Mouse (Mus musculus) erythroblast, embryonic 14.5 days (primary cell): ENCODE results near the gene Mapk9.

Experiments
- GATA1 ChIP-seq: IDR thresholded peaks from 2 replicates; pipeline ENCODE4 v1.6.1; 2012; ENCODE audit warnings: low read length, inconsistent platforms, mixed read lengths
- TAL1 ChIP-seq: IDR thresholded peaks from 3 replicates; pipeline ENCODE4 v1.6.1; 2012; ENCODE audit warnings: low read length, inconsistent platforms, mixed read lengths

DNA sequence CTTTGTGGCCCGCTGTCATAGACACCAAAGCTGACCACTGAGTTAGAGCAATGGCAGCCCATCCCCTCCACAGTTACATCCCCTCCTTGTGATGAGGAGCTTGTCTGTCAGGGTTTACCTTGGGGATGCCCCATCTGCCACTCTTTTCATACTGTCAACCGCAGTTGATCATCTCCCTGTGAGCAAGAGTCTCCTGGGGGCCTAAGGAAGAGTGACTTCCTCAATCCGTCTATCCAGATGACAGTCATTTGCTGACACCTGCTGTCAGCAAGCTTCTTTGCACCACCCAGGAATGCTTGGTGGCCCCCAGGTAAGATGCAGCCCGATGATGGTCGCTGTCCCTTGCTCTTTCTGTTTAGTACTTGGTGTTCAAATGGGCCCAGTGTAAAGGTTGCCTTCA lies 41.9 kb downstream of the Mapk9 start:
- TF ChIP-seq GATA1: no peak
- no peak for TF ChIP-seq TAL1
